Mouse (Mus musculus) liver, embryonic 14 days (tissue): ENCODE measurements around the gene Gm3448. TPM values are rescaled to one million over a fixed set of nuclear protein-coding genes. Genes with fewer than 3 reads are reported as not detected.

ENCODE experiments used
- polyA plus RNA-seq: library from polyadenylated mRNA; depleted of rRNA; stranded (reverse); fragments of >200 nt; gene quantifications from 2 replicates; pipeline ENCODE4 v1.2.3, GENCODE M21; 2012; rRNA removed

The Gm3448 gene
- 1.8 and 1.9 TPM in 2 replicates for polyA plus RNA-seq

GRCm38 (mm10) chr17:15041175-15041729 lies at the start of gene Gm3448, which contains the start of the genes Ermard and Tcte3:
Gene Gm3448 (minus strand): TSS chr17:15041537.
Gene Ermard (plus strand): TSS chr17:15041208.
Gene Tcte3 (minus strand): TSS chr17:15041488.

GRCm38 (mm10) chr17:15009706-15010413 lies 31.5 kb downstream of the Gm3448 start, which contains the start of gene Gm3435:
Gene Gm3435 (plus strand): TSS chr17:15010176.

GRCm38 (mm10) chr17:14978362-14979038 lies 62.8 kb downstream of the Gm3448 start, which contains the start of the genes 9030025P20Rik and Gm3417:
Gene 9030025P20Rik (plus strand): TSS chr17:14978468.
Gene Gm3417 (minus strand): TSS chr17:14978790.

GRCm38 (mm10) chr17:14960951-14961556 lies 80.3 kb downstream of the Gm3448 start, which contains the start of gene Phf10:
Gene Phf10 (minus strand): TSS chr17:14961273.

Other genes with a start within 250 kb of the Gm3448 start
- gene Wdr27, start 98.4 kb downstream of the Gm3448 start, polyA plus RNA-seq = 0.53 and 0.58 TPM in 2 replicates
- 5.9 and 6.6 TPM in 2 replicates for gene 1600012H06Rik, start 98.4 kb downstream of the Gm3448 start, polyA plus RNA-seq
- gene Phf10, start 80.3 kb downstream of the Gm3448 start, polyA plus RNA-seq = 93.0 and 93.8 TPM in 2 replicates
- 5.1 and 5.2 TPM in 2 replicates for gene 9030025P20Rik, start 63.1 kb downstream of the Gm3448 start, polyA plus RNA-seq
- 1.2 and 1.8 TPM in 2 replicates for gene Gm3417, start 62.7 kb downstream of the Gm3448 start, polyA plus RNA-seq
- gene Gm3435, start 31.4 kb downstream of the Gm3448 start, polyA plus RNA-seq = 2.1 and 3.0 TPM in 2 replicates
- 22.0 and 24.8 TPM in 2 replicates for gene Ermard, start 329 bp downstream of the Gm3448 start, polyA plus RNA-seq
- 0.71 and 0.72 TPM in 2 replicates for gene Tcte3, start within 50 bp of the Gm3448 start, polyA plus RNA-seq